Mouse (Mus musculus): ENCODE data around the gene Gm11037. TPM values are rescaled to one million over a fixed set of nuclear protein-coding genes. Genes with fewer than 3 reads are reported as not detected.

Gm11037 gene
- polyA plus RNA-seq, 1 experiment from 2014 or later, result not detected

DNA sequence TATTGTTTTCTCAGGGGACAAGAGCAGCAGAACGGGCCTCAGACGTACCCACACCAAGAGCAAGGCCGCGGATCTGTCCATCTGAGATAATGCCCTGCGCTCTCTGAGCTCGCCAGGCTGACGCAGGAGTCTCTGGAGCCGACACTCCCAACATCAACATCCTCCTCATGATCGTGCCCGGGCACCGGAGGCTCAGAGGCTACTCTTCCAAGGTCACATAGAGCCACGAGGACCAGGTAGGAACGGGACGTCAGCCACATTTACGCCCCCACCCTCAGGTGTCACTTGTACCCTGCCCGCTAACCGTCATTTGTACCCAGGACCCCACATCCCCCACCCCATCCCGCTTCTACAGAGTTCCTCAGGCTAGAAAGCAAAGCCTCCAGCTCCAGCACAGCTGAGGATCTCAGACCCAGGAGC lies 26.2 kb downstream of the Gm11037 start:
- under 1% methylated on average over 18 of the region's 18 CpGs for WGBS
- Histone ChIP-seq H3K36me3 (replicated peaks; ENCODE audit: control insufficient read depth, insufficient read depth) (peaks cover 6% of the 10 kb centered on the region), H3K4me2 (replicated peaks) (peak overlapping the region; percentile 92), H3K4me1 (replicated peaks; ENCODE audit: control insufficient read depth, insufficient read depth, low read length) (peaks cover 26% of the 10 kb centered on the region), H3K27ac (peak overlapping the region; percentile 82), H3K27me3 (ENCODE audit: control insufficient read depth, insufficient read depth, low read length) (no peaks in the 10 kb centered on the region), H3K9ac (peak overlapping the region; percentile 91), H3K4me3 (replicated peaks; ENCODE audit: low read length) (peak overlapping the region; percentile 77), H3K9me3 (ENCODE audit: control insufficient read depth, low read length) (no peaks in the 10 kb centered on the region)
- ATAC-seq (ENCODE audit: low FRiP score) (peak; percentile 76), DNase-seq (ENCODE audit: low spot score) (no peak)

DNA sequence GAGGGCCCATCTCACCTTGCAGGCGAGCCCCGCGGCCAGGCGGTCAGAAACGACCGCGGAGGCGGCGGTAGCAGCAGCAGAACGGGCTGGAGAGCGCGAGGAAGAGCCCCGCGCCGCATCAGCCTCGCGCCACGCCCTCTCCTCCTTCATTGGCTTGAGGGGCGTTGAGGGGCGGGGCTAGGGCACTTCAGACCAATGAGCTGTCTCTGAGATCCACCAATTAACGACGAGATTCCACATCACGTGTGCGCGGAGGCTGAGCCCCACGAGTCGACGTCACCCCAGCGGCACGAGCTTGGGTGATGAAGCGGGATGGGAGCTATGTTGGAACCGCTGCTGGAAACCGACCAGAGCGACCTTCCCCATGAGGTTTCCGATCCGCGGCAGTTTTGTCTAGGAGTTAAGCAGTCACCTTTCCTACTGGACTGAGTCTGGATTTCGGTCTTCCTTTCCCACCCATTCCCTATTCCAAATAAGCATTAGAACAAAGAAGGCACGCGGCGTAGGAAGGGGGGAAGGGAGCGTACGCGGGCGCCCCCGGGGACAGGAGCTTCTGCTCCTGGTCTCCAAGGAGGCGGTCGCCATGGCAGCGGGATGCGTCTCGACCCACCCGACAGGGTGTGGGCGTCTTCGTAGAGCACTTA lies 26.8 kb downstream of the Gm11037 start, which contains the start of gene 1700037H04Rik:
TSS of gene 1700037H04Rik (minus strand) at position 144 of the 644 bp plus-strand sequence.
- WGBS, result under 1% methylated on average over 54 of the region's 54 CpGs
- H3K27ac ChIP-seq, result peak within 1 kb of the TSS; percentile 95
- peaks cover 6% of the 10 kb centered on the region for H3K36me3 ChIP-seq (replicated peaks; ENCODE audit: control insufficient read depth, insufficient read depth)
- no peaks in the 10 kb centered on the region for H3K9me3 ChIP-seq (ENCODE audit: control insufficient read depth, low read length)
- DNase-seq (ENCODE audit: low spot score), result peak; percentile 97
- peak within 1 kb of the TSS; percentile 91 for H3K9ac ChIP-seq
- H3K27me3 ChIP-seq (ENCODE audit: control insufficient read depth, insufficient read depth, low read length), result no peaks in the 10 kb centered on the region
- peaks cover 26% of the 10 kb centered on the region for H3K4me1 ChIP-seq (replicated peaks; ENCODE audit: control insufficient read depth, insufficient read depth, low read length)
- H3K4me3 ChIP-seq (replicated peaks; ENCODE audit: low read length), result peak within 1 kb of the TSS; percentile 77
- peak; percentile 98 for ATAC-seq (ENCODE audit: low FRiP score)
- H3K4me2 ChIP-seq (replicated peaks), result peak within 1 kb of the TSS; percentile 92

DNA sequence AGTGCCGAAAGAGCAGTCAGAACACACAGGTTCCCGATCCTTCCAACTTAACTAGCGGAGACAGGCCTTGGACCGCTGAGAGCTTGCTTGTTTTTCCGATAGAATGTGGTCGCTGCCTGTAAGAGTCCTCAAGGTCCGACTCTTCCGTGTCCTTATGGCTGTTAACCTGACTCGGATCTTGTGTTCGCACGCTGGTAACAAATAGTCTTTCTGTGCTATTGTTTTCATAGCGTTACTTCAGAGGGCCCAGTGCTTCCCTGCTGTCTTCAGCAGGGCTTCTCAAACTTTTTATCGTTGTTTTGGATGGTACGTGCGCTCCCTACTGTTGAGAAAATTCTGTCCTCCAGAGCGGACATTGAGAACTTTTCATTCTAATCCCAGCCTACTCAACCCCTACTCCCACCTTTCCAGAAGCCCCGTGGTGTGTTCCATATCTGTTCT lies 27.4 kb downstream of the Gm11037 start:
- peaks cover 26% of the 10 kb centered on the region for H3K4me1 ChIP-seq (replicated peaks; ENCODE audit: control insufficient read depth, insufficient read depth, low read length)
- H3K4me3 ChIP-seq (replicated peaks; ENCODE audit: low read length), result peak overlapping the region; percentile 77
- peak overlapping the region; percentile 95 for H3K27ac ChIP-seq
- DNase-seq (ENCODE audit: low spot score) (no peak), ATAC-seq (ENCODE audit: low FRiP score) (no peak)
- peak overlapping the region; percentile 63 for H3K9ac ChIP-seq
- H3K4me2 ChIP-seq (replicated peaks), result peak overlapping the region; percentile 76
- H3K9me3 ChIP-seq (ENCODE audit: control insufficient read depth, low read length), result no peaks in the 10 kb centered on the region
- no peaks in the 10 kb centered on the region for H3K27me3 ChIP-seq (ENCODE audit: control insufficient read depth, insufficient read depth, low read length)
- under 1% methylated on average over 17 of the region's 17 CpGs for WGBS
- H3K36me3 ChIP-seq (replicated peaks; ENCODE audit: control insufficient read depth, insufficient read depth), result no peaks in the 10 kb centered on the region; the same call in 1 of the 2 replicates

DNA sequence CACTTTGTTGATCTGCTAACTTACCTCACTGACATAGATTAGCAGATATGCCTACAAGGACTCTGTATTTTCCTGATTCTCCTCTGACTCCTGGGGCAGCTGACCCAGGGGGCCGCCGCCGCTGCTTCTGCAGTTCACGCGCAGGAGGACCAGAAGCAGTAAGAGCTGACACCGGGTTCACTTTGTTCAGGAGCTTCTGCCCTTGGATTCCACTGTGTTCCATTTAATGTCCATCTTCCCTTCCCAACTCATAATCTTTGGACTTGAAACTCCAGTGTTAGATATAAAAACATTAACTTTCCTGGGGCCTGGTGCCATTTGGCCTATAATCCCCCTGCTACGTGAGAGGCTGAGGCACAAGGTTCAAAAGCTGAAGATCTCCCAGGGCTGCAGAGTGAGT lies 30.6 kb downstream of the Gm11037 start:
- WGBS, result 79% methylated on average over 7 of the region's 7 CpGs
- no peaks in the 10 kb centered on the region for H3K27me3 ChIP-seq (ENCODE audit: control insufficient read depth, insufficient read depth, low read length)
- no peak overlapping the region for H3K27ac ChIP-seq
- DNase-seq (ENCODE audit: low spot score) (no peak), ATAC-seq (ENCODE audit: low FRiP score) (no peak)
- no peak overlapping the region for H3K4me3 ChIP-seq (replicated peaks; ENCODE audit: low read length)
- H3K4me1 ChIP-seq (replicated peaks; ENCODE audit: control insufficient read depth, insufficient read depth, low read length), result peaks cover 11% of the 10 kb centered on the region
- H3K9ac ChIP-seq, result no peak overlapping the region
- no peaks in the 10 kb centered on the region for H3K36me3 ChIP-seq (replicated peaks; ENCODE audit: control insufficient read depth, insufficient read depth)
- no peaks in the 10 kb centered on the region for H3K9me3 ChIP-seq (ENCODE audit: control insufficient read depth, low read length)
- H3K4me2 ChIP-seq (replicated peaks), result no peak overlapping the region

DNA sequence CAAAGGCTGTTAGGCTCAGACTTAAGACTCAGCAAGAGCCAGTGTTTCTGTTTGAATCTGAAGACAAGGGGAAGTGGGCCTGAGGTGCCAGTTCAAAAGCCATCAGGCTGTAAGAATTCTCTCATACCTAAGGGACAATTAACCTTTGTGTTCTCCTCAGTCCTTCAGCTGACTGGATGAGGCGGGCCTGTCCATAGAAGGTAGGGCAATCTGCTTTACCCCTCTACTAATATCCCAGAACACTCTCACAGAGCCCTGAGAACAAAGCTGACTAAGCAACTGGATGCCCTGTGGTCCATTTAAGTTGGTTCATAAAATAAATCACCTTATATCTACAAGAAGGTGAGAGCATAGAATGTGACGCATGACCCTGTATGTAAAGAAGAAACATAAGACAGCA lies 32.9 kb downstream of the Gm11037 start:
- Histone ChIP-seq H3K4me1 (replicated peaks; ENCODE audit: control insufficient read depth, insufficient read depth, low read length) (peaks cover under 1% of the 10 kb centered on the region; the same call in 1 of the 2 replicates), H3K27me3 (ENCODE audit: control insufficient read depth, insufficient read depth, low read length) (peaks cover 10% of the 10 kb centered on the region; the same call in 1 of the 2 replicates), H3K4me3 (replicated peaks; ENCODE audit: low read length) (no peak overlapping the region), H3K36me3 (replicated peaks; ENCODE audit: control insufficient read depth, insufficient read depth) (0 out of 2 replicates have a peak, but pooled peaks cover 6% of the 10 kb centered on the region), H3K27ac (no peak overlapping the region), H3K9me3 (ENCODE audit: control insufficient read depth, low read length) (no peaks in the 10 kb centered on the region), H3K4me2 (replicated peaks) (no peak overlapping the region), H3K9ac (no peak overlapping the region)
- DNase-seq (ENCODE audit: low spot score) (no peak), ATAC-seq (ENCODE audit: low FRiP score) (no peak)
- 89% methylated on average over 2 of the region's 2 CpGs for WGBS

DNA sequence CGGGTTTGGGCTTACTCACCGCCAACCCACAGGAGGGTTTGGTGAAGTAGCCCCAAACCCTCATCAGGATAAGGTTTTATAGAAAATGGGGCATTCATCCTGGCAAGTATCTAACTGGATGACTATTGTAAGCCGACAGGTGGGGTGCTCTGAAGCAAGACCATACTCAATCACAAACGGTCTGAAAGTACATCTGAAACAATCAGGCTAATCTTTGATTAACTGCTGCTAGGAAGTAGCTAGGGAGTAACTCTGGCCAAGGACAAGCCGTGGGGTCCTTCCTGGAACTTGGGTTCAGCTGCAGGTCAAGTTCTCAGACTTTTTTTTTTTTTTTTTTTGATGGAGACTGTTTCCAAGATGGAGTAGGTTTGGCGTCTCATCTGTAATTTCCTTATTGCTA lies 34.7 kb downstream of the Gm11037 start:
- H3K27me3 ChIP-seq (ENCODE audit: control insufficient read depth, insufficient read depth, low read length), result peaks cover 26% of the 10 kb centered on the region
- no peak overlapping the region for H3K4me3 ChIP-seq (replicated peaks; ENCODE audit: low read length)
- no peaks in the 10 kb centered on the region; the same call in 1 of the 2 replicates for H3K4me1 ChIP-seq (replicated peaks; ENCODE audit: control insufficient read depth, insufficient read depth, low read length)
- WGBS, result 85% methylated on average over 6 of the region's 6 CpGs
- no peak overlapping the region for H3K4me2 ChIP-seq (replicated peaks)
- peaks cover 15% of the 10 kb centered on the region for H3K36me3 ChIP-seq (replicated peaks; ENCODE audit: control insufficient read depth, insufficient read depth)
- ATAC-seq (ENCODE audit: low FRiP score) (no peak), DNase-seq (ENCODE audit: low spot score) (no peak)
- no peak overlapping the region for H3K27ac ChIP-seq
- H3K9ac ChIP-seq, result no peak overlapping the region
- no peaks in the 10 kb centered on the region for H3K9me3 ChIP-seq (ENCODE audit: control insufficient read depth, low read length)

DNA sequence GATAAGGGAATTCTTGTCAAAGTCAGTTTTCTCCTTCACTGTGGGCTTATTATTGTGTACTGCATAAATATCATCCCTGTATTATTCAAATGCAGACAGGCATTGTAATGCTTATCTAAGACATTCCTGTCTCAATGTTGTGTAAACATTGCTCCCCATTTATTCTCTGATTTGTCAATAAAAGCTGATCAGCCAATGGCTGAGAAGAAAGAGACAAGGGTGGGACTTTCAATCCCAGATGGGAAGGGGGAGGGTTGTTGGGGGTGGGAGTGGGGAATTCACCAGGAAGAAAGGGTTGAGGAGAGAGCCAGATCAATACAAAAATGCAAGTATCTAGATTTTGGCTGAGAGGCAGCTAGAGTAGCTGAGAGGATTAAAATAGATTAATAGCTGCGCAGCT lies 35.6 kb downstream of the Gm11037 start:
- no peak overlapping the region for H3K9ac ChIP-seq
- peaks cover 33% of the 10 kb centered on the region for H3K27me3 ChIP-seq (ENCODE audit: control insufficient read depth, insufficient read depth, low read length)
- ATAC-seq (ENCODE audit: low FRiP score) (no peak), DNase-seq (ENCODE audit: low spot score) (no peak)
- WGBS, result 69% methylated on average over 1 of the region's 1 CpGs
- no peaks in the 10 kb centered on the region for H3K9me3 ChIP-seq (ENCODE audit: control insufficient read depth, low read length)
- no peak overlapping the region for H3K4me3 ChIP-seq (replicated peaks; ENCODE audit: low read length)
- no peak overlapping the region for H3K4me2 ChIP-seq (replicated peaks)
- H3K27ac ChIP-seq, result no peak overlapping the region
- H3K36me3 ChIP-seq (replicated peaks; ENCODE audit: control insufficient read depth, insufficient read depth), result peaks cover 15% of the 10 kb centered on the region
- H3K4me1 ChIP-seq (replicated peaks; ENCODE audit: control insufficient read depth, insufficient read depth, low read length), result peaks cover 4% of the 10 kb centered on the region; the same call in 1 of the 2 replicates

DNA sequence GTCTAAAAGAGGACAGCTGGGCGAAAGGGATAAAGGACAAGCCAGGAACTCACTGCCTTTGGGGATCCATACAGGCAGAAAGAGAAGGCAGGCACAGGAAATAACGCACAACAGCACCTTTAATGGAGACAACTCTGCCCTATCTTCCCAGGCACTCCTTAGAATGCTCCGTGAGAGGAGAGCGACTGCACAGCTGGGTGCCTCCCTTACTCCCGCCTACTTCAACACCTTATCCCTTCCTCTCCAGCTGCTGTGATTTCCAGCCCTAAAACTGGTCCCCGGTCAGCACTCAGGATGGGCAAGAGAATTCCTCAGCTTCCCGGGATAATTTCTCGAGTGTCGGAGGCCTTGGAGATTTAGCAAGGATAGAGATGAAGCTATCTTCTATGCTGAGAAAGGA lies 37.6 kb downstream of the Gm11037 start:
- Histone ChIP-seq H3K27ac (no peak overlapping the region), H3K27me3 (ENCODE audit: control insufficient read depth, insufficient read depth, low read length) (peaks cover 33% of the 10 kb centered on the region), H3K36me3 (replicated peaks; ENCODE audit: control insufficient read depth, insufficient read depth) (peaks cover 20% of the 10 kb centered on the region), H3K9me3 (ENCODE audit: control insufficient read depth, low read length) (no peaks in the 10 kb centered on the region), H3K4me1 (replicated peaks; ENCODE audit: control insufficient read depth, insufficient read depth, low read length) (peaks cover 17% of the 10 kb centered on the region), H3K4me3 (replicated peaks; ENCODE audit: low read length) (no peak overlapping the region), H3K4me2 (replicated peaks) (no peak overlapping the region), H3K9ac (peak overlapping the region; percentile 35; the same call in 1 of the 2 replicates)
- WGBS, result 27% methylated on average over 9 of the region's 9 CpGs
- no peak for DNase-seq (ENCODE audit: low spot score)
- ATAC-seq (ENCODE audit: low FRiP score), result no peak

DNA sequence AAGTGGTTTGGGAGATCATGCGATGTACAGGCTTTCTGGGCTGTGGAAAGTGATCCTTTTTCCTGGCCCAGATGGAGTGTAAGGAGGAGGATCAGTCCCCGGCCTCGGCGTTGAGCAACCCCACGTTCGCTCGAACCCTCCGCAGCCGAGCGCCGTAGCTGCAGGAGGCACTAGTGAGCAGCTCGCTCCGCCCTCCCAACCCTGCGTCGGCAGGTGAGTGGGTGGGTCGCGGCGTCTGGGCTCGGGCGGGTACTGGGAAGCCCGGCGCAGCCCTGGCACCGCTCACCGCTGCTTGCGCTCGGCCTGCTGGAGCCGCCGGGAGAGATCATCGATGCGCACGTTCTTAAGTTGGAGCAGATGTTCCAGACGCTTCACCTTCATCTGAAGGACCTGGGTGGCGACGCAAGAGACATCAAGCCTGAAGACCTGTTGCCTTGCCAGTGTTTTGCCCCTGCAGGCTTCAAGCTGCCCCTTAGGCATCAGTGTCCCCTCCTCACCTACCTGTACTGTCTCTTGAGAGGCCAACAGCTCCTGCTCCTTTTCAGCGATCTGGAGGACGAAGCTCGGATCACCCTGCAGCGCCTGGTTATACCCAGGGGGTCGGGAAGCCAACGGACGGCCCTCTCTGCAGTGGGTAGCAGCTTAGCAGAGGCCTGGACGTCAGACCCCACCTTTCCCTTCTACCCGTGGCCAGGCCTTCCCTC lies 38.3 kb downstream of the Gm11037 start:
- Histone ChIP-seq H3K9me3 (ENCODE audit: control insufficient read depth, low read length) (no peaks in the 10 kb centered on the region), H3K36me3 (replicated peaks; ENCODE audit: control insufficient read depth, insufficient read depth) (peaks cover 22% of the 10 kb centered on the region), H3K4me1 (replicated peaks; ENCODE audit: control insufficient read depth, insufficient read depth, low read length) (peaks cover 24% of the 10 kb centered on the region), H3K4me3 (replicated peaks; ENCODE audit: low read length) (peak overlapping the region; percentile 12; the same call in 1 of the 2 replicates), H3K27ac (no peak overlapping the region), H3K27me3 (ENCODE audit: control insufficient read depth, insufficient read depth, low read length) (peaks cover 33% of the 10 kb centered on the region), H3K4me2 (replicated peaks) (peak overlapping the region; percentile 34), H3K9ac (peak overlapping the region; percentile 35; the same call in 1 of the 2 replicates)
- 14% methylated on average over 43 of the region's 43 CpGs for WGBS
- ATAC-seq (ENCODE audit: low FRiP score), result no peak
- no peak for DNase-seq (ENCODE audit: low spot score)

All from hindbrain, embryonic 14.5 days (tissue).